Mouse (Mus musculus) CH12.LX (cell line): Measurements from ENCODE around the gene Plod3. TPM values are rescaled to one million over a fixed set of nuclear protein-coding genes. Genes with fewer than 3 reads are reported as not detected.

Experiments used
- DNase-seq: peaks from one replicate; pipeline ENCODE4 v3.0.0-alpha.2; 2013; ENCODE audit errors: extremely low read depth
- H3K27ac ChIP-seq: 2 replicates; pipeline ENCODE4 v1.5.1; 2012; ENCODE audit warnings: low read depth, mild to moderate bottlenecking, control low read depth, moderate library complexity; ENCODE audit not compliant: insufficient read depth
- H3K27me3 ChIP-seq: replicated peaks from 2 replicates; pipeline ENCODE3; 2012; ENCODE audit warnings: inconsistent platforms
- H3K36me3 ChIP-seq, 2 experiments: replicated peaks in 1 of 2; 2 replicates each; pipeline versions ENCODE3 to v1.6.1; 2012; ENCODE audit warnings: inconsistent platforms in 1 of 2, low read length in 1 of 2, mild to moderate bottlenecking in 1 of 2, mixed read lengths in 1 of 2, moderate library complexity in 1 of 2; ENCODE audit not compliant: control insufficient read depth in 1 of 2, insufficient read depth in 1 of 2
- H3K4me1 ChIP-seq, 2 experiments: 2 replicates each; pipeline ENCODE4 v1.6.1; 2012; ENCODE audit warnings: inconsistent platforms in 1 of 2, moderate library complexity in 1 of 2; ENCODE audit not compliant: insufficient read depth in 2 of 2, control insufficient read depth in 1 of 2
- H3K4me2 ChIP-seq: 2 replicates; pipeline ENCODE4 v1.6.1; 2012; ENCODE audit warnings: low read depth, mild to moderate bottlenecking, control low read depth; ENCODE audit not compliant: poor library complexity, insufficient read depth, severe bottlenecking
- H3K4me3 ChIP-seq, 3 experiments: fragments of 150-350 bp in 1 of 3; sonication (generic) in 1 of 3; replicated peaks in 1 of 3; 2 replicates each; pipeline versions ENCODE3 to v1.5.1; 2011 to 2012; ENCODE audit warnings: low read depth in 2 of 3, low read length in 2 of 3, mild to moderate bottlenecking in 2 of 3, moderate library complexity in 2 of 3, control low read depth in 1 of 3, improper control_type of control experiment in 1 of 3, inconsistent platforms in 1 of 3, mixed read lengths in 1 of 3; ENCODE audit not compliant: poor library complexity in 1 of 3
- H3K79me2 ChIP-seq: replicated peaks from 2 replicates; pipeline ENCODE4 v1.6.1; 2012; ENCODE audit warnings: mild to moderate bottlenecking, moderate library complexity; ENCODE audit not compliant: control insufficient read depth, poor library complexity, insufficient read depth, severe bottlenecking; ENCODE audit errors: extremely low read depth
- H3K9ac ChIP-seq: 2 replicates; pipeline ENCODE4 v1.6.1; 2012; ENCODE audit warnings: low read depth, mild to moderate bottlenecking, control low read depth, moderate library complexity; ENCODE audit not compliant: insufficient read depth
- H3K9me3 ChIP-seq: replicated peaks from 2 replicates; pipeline ENCODE3; 2012; ENCODE audit warnings: low read length, inconsistent platforms, mixed read lengths
- BHLHE40 ChIP-seq: IDR thresholded peaks from 2 replicates; pipeline ENCODE4 v1.6.1; 2011; ENCODE audit warnings: mild to moderate bottlenecking, low read depth, low read length, improper control_type of control experiment
- CHD1 ChIP-seq: IDR thresholded peaks from 2 replicates; pipeline ENCODE4 v1.6.1; 2012; ENCODE audit warnings: low read depth, low read length, improper control_type of control experiment, inconsistent platforms
- CHD2 ChIP-seq: IDR thresholded peaks from 2 replicates; pipeline ENCODE4 v1.6.1; 2011; ENCODE audit warnings: low read length, improper control_type of control experiment
- CTCF ChIP-seq, 2 experiments: IDR thresholded peaks in 1 of 2; conservative IDR thresholded peaks in 1 of 2; 2 replicates each; pipeline ENCODE4 v1.5.1; 2011 to 2012; ENCODE audit warnings: low read depth in 2 of 2, low read length in 2 of 2, improper control_type of control experiment in 1 of 2, inconsistent platforms in 1 of 2, mild to moderate bottlenecking in 1 of 2, moderate library complexity in 1 of 2
- ELF1 ChIP-seq: IDR thresholded peaks from 2 replicates; pipeline ENCODE4 v1.6.1; 2014; ENCODE audit warnings: low read depth, mild to moderate bottlenecking, inconsistent platforms, low read length, improper control_type of control experiment
- EP300 ChIP-seq: IDR thresholded peaks from 2 replicates; pipeline ENCODE4 v1.6.1; 2011; ENCODE audit warnings: low read length, improper control_type of control experiment
- ETS1 ChIP-seq: conservative IDR thresholded peaks from 2 replicates; pipeline ENCODE4 v1.6.1; 2012; ENCODE audit warnings: low read depth, mild to moderate bottlenecking, inconsistent platforms, low read length, improper control_type of control experiment, moderate library complexity
- GABPA ChIP-seq: IDR thresholded peaks from 2 replicates; pipeline ENCODE4 v1.6.1; 2012; ENCODE audit warnings: low read depth, low read length, improper control_type of control experiment, inconsistent platforms; ENCODE audit not compliant: insufficient replicate concordance
- HCFC1 ChIP-seq: IDR thresholded peaks from 2 replicates; pipeline ENCODE4 v1.6.1; 2012; ENCODE audit warnings: low read depth, mild to moderate bottlenecking, inconsistent platforms, low read length, improper control_type of control experiment
- IRF4 ChIP-seq: IDR thresholded peaks from 2 replicates; pipeline ENCODE4 v1.6.1; 2014; ENCODE audit warnings: low read depth, mild to moderate bottlenecking, inconsistent platforms, low read length, improper control_type of control experiment
- JUN ChIP-seq: IDR thresholded peaks from 2 replicates; pipeline ENCODE4 v1.6.1; 2011; ENCODE audit warnings: low read depth, mild to moderate bottlenecking, low read length, improper control_type of control experiment, moderate library complexity; ENCODE audit not compliant: insufficient read depth
- KAT2A ChIP-seq: IDR thresholded peaks from 2 replicates; pipeline ENCODE4 v1.6.1; 2012; ENCODE audit warnings: low read length, improper control_type of control experiment, inconsistent platforms; ENCODE audit not compliant: insufficient replicate concordance
- MAFK ChIP-seq: IDR thresholded peaks from 2 replicates; pipeline ENCODE4 v1.6.1; 2011; ENCODE audit warnings: low read length, improper control_type of control experiment; ENCODE audit not compliant: insufficient replicate concordance
- MYC ChIP-seq: IDR thresholded peaks from 2 replicates; pipeline ENCODE4 v1.6.1; 2011; ENCODE audit warnings: low read depth, mild to moderate bottlenecking, improper control_type of control experiment, low read length
- NRF1 ChIP-seq: IDR thresholded peaks from 2 replicates; pipeline ENCODE4 v1.6.1; 2014; ENCODE audit warnings: low read depth, mild to moderate bottlenecking, inconsistent platforms, low read length, improper control_type of control experiment, moderate library complexity
- PAX5 ChIP-seq: IDR thresholded peaks from 2 replicates; pipeline ENCODE4 v1.6.1; 2012; ENCODE audit warnings: low read length, inconsistent platforms, mixed read lengths
- POLR2A ChIP-seq: IDR thresholded peaks from 2 replicates; pipeline ENCODE4 v1.6.1; 2011; ENCODE audit warnings: low read depth, mild to moderate bottlenecking, improper control_type of control experiment, low read length
- RAD21 ChIP-seq: IDR thresholded peaks from 2 replicates; pipeline ENCODE4 v1.6.1; 2011; ENCODE audit warnings: low read depth, mild to moderate bottlenecking, low read length, improper control_type of control experiment, moderate library complexity
- RCOR1 ChIP-seq: conservative IDR thresholded peaks from 2 replicates; pipeline ENCODE4 v1.6.1; 2012; ENCODE audit warnings: low read depth, mild to moderate bottlenecking, inconsistent platforms, low read length, improper control_type of control experiment
- SIN3A ChIP-seq: IDR thresholded peaks from 2 replicates; pipeline ENCODE4 v1.6.1; 2012; ENCODE audit warnings: low read length, improper control_type of control experiment, inconsistent platforms
- TBP ChIP-seq: conservative IDR thresholded peaks from 2 replicates; pipeline ENCODE4 v1.6.1; 2011; ENCODE audit warnings: low read depth, low read length, improper control_type of control experiment
- USF1 ChIP-seq: IDR thresholded peaks from 2 replicates; pipeline ENCODE4 v1.6.1; 2014; ENCODE audit warnings: low read depth, mild to moderate bottlenecking, inconsistent platforms, low read length, improper control_type of control experiment
- ZC3H11A ChIP-seq: IDR thresholded peaks from 2 replicates; pipeline ENCODE4 v1.6.1; 2012; ENCODE audit warnings: low read depth, mild to moderate bottlenecking, inconsistent platforms, low read length, improper control_type of control experiment
- ZKSCAN1 ChIP-seq: IDR thresholded peaks from 2 replicates; pipeline ENCODE4 v1.6.1; 2012; ENCODE audit warnings: low read depth, inconsistent platforms, low read length, improper control_type of control experiment, borderline replicate concordance
- ZNF384 ChIP-seq: IDR thresholded peaks from 2 replicates; pipeline ENCODE4 v1.6.1; 2012; ENCODE audit warnings: low read depth, low read length, improper control_type of control experiment, inconsistent platforms
- dilution Hi-C: fragments of 300-500 bp; cut with MboI; formaldehyde crosslinking; loops from 2 replicates; pipeline ENCODE4 v1.14.3; 2020; ENCODE audit warnings: low sequenced_read_pairs; ENCODE audit not compliant: extremely low pct_unique_long_range_greater_than_20kb, extremely low pct_ligation_motif_present
- in situ Hi-C: fragments of 300-500 bp; cut with MboI; formaldehyde crosslinking; loops from 3 replicates; pipeline ENCODE4 v1.14.3; 2019; ENCODE audit warnings: low sequenced_read_pairs, low pct_ligation_motif_present, low pct_unique_long_range_greater_than_20kb, mixed read lengths
- polyA plus RNA-seq: library from polyadenylated mRNA; unstranded; fragments of >175 nt; gene quantifications from 2 replicates; pipeline ENCODE4 v1.2.1, GENCODE M21; 2012; ENCODE audit warnings: low read depth; ENCODE audit not compliant: insufficient read length
- total RNA-seq, 2 experiments: library from RNA; depleted of rRNA; stranded (reverse); fragments of 300-350 nt in 1 of 2; fragments of >200 nt in 1 of 2; gene quantifications; 2 replicates each; pipeline ENCODE4 v1.2.3; 2012 to 2014

Plod3 gene
- total and polyA plus RNA-seq, 3 experiments, result 8.8 to 45.2 (median 23.6) TPM

DNA sequence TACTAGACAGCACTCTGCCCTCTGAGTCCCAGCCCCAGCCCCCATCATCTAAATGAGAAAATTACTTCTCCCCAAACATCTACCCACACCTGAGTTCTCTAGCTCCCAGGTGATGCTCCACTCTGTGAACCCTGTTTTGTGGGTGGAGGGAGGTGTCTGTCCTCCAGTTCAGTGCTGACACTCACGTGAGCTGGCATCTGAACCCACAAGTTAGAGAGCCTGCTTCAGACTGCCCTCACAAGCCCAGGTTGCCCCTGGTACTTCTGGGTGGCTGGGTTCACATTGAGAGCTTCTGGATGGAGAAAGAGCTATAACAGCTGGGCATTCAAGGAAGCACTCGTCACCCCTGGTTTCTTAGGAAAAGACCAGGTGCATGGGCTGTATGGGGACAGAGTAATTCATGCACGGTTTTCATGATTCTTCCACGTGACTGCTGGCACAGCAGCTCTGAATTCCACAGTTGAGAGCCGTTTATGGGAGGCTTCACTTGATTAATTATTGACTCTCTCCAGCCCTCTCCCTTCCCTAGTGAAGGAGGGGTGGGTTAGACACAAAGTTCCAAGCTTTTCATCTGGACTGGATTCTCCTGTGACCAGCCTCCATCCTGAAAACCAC is 27.7 kb upstream of the Plod3 start:
- Histone ChIP-seq H3K27me3 (no peaks in the 10 kb centered on the region), H3K4me2 (0 out of 2 replicates have a peak overlapping the region, but pooled peaks have one; percentile 26), H3K79me2 (no peaks in the 10 kb centered on the region), H3K4me1 (peaks cover 11 to 42% of the 10 kb centered on the region in 2 experiments; a peak in 3 of 4 replicates), H3K36me3 (peaks cover 10 to 20% of the 10 kb centered on the region in 2 experiments), H3K4me3 (no peak overlapping the region), H3K9me3 (no peaks in the 10 kb centered on the region), H3K27ac (no peak overlapping the region), H3K9ac (no peak overlapping the region)
- TF ChIP-seq RCOR1 (no peak), CHD2 (no peak), JUN (no peak), TBP (no peak), MYC (no peak), IRF4 (no peak), NRF1 (no peak), SIN3A (no peak), GABPA (no peak), BHLHE40 (no peak), ELF1 (no peak), PAX5 (no peak), HCFC1 (no peak), ZNF384 (no peak), CTCF (conservative IDR thresholded peaks at IDR 0.05 in 1 of 2, IDR thresholded peaks at IDR 0.05 in 1 of 2; ENCODE audit: low read depth in 2 of 2, low read length in 2 of 2) (no peak), ETS1 (no peak), ZC3H11A (no peak), MAFK (no peak), ZKSCAN1 (no peak)
- in situ Hi-C loops, result no loop called here
- dilution Hi-C loops, result no loop called here
- DNase-seq, result no peak

DNA sequence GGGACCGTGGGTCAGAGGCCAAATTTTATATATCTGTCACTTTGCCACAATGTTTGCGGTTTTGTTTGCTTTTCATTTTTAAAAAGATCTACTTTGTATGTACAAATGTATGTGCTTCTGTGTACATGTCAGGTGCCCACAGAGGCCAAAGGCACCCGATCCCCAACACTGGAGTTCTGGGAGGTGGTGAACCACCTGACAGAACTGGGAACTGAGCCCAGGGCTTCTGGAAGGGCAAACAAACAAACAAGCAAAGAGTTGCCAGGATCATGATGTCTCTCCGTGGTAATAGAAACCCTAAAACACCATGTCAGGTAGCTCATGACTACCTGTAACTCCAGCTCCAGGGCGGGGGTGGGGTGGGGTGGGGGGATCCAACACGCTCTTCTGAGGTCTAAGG is 26.8 kb upstream of the Plod3 start:
- H3K9me3 ChIP-seq, result no peaks in the 10 kb centered on the region
- peaks cover 20 to 28% of the 10 kb centered on the region in 2 experiments for H3K36me3 ChIP-seq
- dilution Hi-C loops (no loop called here), in situ Hi-C loops (loop anchor here (5.0 kb wide), 1 partner anchor 33 kb away; no protein-coding TSS in a partner anchor)
- peaks cover 11 to 34% of the 10 kb centered on the region in 2 experiments; a peak in 3 of 4 replicates for H3K4me1 ChIP-seq
- H3K27ac ChIP-seq, result no peak overlapping the region
- H3K9ac ChIP-seq, result no peak overlapping the region
- DNase-seq, result no peak
- no peak for TF ChIP-seq ZC3H11A
- TF ChIP-seq CTCF (conservative IDR thresholded peaks at IDR 0.05 in 1 of 2, IDR thresholded peaks at IDR 0.05 in 1 of 2; ENCODE audit: low read depth in 2 of 2, low read length in 2 of 2), result no peak
- TF ChIP-seq HCFC1, result no peak
- TF ChIP-seq POLR2A, result no peak
- TF ChIP-seq GABPA, result no peak
- TF ChIP-seq CHD1, result no peak
- no peak for TF ChIP-seq IRF4
- TF ChIP-seq EP300, result no peak
- TF ChIP-seq TBP, result no peak
- TF ChIP-seq ZNF384, result no peak
- TF ChIP-seq USF1, result no peak
- no peak for TF ChIP-seq BHLHE40
- no peak for TF ChIP-seq RAD21
- TF ChIP-seq ELF1, result no peak
- TF ChIP-seq KAT2A, result no peak
- TF ChIP-seq, all 38 proteins: peak for 0
- H3K79me2 ChIP-seq, result no peaks in the 10 kb centered on the region
- no peak overlapping the region for H3K4me3 ChIP-seq
- no peak overlapping the region for H3K4me2 ChIP-seq
- H3K27me3 ChIP-seq, result no peaks in the 10 kb centered on the region
